Mouse (Mus musculus) layer of hippocampus, adult 8-10 months (tissue): ENCODE results near the gene Wnt8b. TPM values are rescaled to one million over a fixed set of nuclear protein-coding genes. Genes with fewer than 3 reads are reported as not detected.

Experiments used
- DNase-seq, 2 experiments: peaks; one replicate each; pipeline ENCODE4 v3.0.0; 2022; ENCODE audit warnings: low spot score in 2 of 2
- total RNA-seq, 4 experiments: library from RNA; stranded (reverse); gene quantifications; 2 replicates each; pipeline ENCODE4 v1.2.4; 2022

Gene Wnt8b
- total RNA-seq, 4 experiments from 2014 or later, result not detected

DNA sequence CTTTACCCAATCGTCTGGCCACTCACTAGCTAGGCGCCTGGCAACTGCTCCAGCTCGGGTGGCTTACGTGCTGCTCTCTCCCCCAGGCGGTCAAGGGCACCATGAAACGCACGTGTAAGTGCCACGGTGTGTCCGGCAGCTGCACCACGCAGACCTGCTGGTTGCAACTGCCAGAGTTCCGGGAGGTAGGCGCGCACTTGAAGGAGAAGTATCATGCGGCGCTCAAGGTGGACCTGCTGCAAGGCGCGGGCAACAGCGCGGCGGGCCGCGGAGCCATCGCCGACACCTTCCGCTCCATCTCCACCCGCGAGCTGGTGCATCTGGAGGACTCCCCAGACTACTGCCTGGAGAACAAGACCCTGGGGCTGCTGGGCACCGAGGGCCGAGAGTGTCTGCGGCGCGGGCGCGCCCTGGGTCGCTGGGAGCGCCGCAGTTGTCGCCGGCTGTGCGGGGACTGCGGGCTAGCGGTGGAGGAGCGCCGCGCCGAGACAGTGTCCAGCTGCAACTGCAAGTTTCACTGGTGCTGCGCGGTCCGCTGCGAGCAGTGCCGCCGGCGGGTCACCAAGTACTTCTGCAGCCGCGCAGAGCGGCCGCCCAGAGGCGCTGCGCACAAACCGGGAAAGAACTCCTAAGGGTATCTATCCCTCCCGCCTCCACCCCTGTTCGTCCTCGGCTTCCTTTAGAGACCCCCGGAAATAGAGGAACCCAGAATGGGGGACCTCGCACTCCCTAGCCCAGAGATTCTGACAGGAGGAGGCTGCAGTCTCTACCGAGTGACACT is 18.4 kb downstream of the Wnt8b start:
- peak in 1 of 2 experiments; percentile 6 for DNase-seq

- no peak for DNase-seq
These were observed 19.3 kb downstream of the Wnt8b start for GRCm38 (mm10) chr19:44512601-44513000.

DNA sequence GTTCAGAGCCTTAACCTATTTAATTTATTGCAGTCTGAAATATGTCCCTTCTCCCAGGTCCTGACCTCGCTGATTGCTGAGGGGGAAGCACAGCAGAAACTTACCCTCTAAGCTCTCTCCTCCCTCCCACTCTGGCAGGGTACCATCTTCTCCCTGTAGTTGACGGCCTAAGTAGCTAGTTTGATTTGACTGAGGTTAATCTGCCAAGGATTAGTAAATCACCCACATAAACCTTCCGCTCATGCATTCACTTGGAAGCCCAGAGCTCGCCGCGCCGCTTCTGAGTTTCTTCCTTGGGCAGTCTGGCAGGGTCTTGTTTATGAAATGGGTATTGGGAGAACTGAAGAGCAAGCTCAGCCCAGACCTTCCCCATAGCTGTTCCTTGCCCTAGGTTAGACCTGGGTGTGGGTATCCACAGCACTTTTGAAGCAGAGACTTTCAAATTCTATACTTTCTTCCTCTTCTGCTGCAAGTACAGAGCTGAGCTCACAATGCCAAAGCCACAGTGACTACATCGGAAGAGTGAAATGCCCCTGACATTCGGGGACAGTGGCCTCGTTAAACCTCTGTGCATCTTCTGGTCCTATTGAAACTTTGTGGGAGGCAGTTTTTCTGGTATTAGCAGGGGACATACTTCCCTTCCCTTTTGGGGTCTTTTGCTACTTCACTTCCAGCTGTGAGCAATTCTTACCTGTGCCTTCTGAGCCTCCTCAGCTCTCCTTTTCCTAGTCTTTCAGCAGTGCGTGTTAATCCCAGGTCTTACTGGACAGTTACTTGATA is 20.0 kb downstream of the Wnt8b start:
- DNase-seq, result no peak

- DNase-seq, result no peak
These were observed 20.7 kb downstream of the Wnt8b start for GRCm38 (mm10) chr19:44513921-44514482.

- no peak for DNase-seq
These were observed 21.5 kb downstream of the Wnt8b start for GRCm38 (mm10) chr19:44514521-44515451.

- no peak for DNase-seq
These were observed 22.5 kb downstream of the Wnt8b start for GRCm38 (mm10) chr19:44515769-44516168.

DNA sequence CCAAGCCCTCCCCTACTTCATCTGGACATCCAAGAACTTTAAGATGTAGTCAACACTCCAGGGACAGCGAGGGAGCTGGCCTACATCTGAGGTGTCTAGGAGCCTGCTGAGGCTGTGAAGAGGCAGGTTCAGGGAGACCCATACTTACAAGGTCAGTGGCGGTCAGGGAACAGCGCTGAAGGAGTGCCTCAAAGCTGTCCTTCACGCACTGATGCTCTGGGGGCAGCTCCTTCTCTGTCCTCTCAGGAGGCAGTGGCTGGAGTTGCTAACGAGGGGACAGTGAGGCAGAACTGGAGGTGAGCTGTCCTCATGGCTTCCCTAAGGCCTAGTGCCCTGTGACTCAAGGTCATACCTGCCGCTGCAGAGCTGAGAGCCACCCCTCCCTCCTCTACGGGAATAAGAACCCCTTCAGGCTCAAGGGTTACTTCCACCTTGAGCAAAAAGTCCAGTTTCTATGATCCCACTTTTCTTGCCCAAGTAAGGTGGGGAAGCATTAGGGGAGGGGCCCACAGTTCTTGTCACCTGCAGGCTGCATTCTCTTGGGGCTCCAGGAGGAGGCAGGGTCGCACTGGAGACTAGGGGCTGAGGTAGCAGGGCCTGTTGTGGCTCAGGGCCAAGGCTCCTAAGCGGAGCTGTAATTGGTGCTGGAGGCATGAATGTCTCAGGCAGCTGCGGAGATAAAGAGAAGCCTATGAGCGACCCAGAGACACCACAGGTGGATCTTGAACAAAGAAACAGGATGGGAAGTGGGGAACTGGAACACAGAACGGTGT is 24.9 kb downstream of the Wnt8b start:
- no peak for DNase-seq

DNA sequence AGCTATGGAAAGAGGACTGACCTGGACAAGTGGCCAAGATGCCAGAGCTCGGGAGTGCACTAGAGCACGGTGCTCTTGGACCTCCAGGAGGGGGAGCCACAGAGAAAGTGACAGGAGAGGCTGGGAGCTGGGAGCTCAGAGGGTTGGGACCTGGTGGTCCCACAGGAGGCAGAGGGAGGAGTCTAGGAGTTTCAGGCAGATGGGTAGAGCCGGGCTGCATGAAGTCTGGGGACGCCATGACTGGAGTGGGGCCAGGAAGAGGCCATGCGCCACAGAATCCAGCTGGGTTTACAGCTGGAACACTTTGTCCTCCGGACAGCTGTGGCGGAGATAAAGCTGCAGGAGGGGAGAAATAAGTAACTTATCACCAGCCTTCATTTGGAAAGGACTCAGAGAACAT is 25.9 kb downstream of the Wnt8b start:
- no peak for DNase-seq

GRCm38 (mm10) chr19:44525551-44526205 is 32.4 kb downstream of the Wnt8b start:
- no peak for DNase-seq

DNA sequence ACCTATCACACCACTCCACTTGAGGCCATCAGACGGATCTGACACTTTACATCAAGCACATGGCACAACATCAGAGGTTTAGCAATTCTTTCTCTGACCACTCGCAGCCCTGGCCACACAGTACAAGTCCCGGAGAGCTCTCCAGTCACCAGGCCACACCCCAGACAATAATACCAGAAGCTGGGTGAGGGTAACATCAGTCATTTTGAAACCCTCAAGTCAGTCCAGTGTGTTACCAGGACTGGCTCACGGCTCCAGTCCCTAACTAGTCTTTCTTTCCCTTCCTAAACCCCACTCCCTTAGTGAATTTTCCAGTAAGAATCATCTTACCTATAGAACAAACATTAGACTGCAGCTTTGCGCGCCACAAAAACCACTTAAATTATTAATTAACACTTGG is 36.7 kb downstream of the Wnt8b start:
- DNase-seq, result no peak

- no peak for DNase-seq
These were observed 42.1 kb downstream of the Wnt8b start for GRCm38 (mm10) chr19:44535376-44535775.

DNA sequence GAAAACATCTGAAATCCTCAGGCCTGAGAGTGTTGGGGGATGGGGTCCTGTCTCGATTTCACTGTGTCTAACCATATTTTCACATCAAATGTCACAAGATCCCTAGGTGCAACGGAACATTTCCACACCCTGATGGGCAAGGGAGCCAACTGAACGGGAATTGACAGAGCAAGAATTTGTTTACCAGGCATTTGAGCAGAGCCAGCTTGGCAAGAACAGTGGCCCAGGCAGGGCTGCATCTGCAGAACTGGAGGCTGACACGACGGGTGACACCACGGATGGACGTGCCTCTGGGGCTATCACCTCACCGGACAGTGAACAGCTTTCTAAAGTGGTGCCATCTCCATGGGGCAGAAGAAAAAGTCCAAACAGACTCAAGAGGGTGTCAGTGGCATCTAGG is 44.1 kb downstream of the Wnt8b start:
- no peak for DNase-seq

- no peak for DNase-seq
These were observed 49.5 kb downstream of the Wnt8b start for GRCm38 (mm10) chr19:44542694-44543178.

- no peak for DNase-seq
These were observed 51.1 kb downstream of the Wnt8b start for GRCm38 (mm10) chr19:44544372-44544771.

DNA sequence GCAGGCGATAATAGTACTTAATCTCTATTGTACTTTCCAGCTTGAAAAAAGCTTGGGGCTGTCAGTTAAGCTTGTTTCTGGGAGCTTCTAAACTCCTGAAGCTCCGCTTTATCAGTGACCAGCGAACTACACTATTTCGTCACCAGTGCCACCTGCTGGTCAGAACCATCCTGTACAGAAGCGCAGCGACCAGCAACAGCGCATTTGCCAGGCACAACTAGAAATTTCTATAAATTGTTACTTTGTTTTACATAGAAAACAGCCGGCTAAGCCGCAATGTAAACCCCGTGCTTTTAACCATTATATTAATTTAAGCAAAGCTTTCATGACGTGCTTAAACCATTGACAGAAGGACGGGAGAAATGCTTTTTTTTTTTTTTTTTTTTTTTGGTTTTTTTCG is 51.5 kb downstream of the Wnt8b start:
- peak in 1 of 2 experiments; percentile 73 for DNase-seq

DNA sequence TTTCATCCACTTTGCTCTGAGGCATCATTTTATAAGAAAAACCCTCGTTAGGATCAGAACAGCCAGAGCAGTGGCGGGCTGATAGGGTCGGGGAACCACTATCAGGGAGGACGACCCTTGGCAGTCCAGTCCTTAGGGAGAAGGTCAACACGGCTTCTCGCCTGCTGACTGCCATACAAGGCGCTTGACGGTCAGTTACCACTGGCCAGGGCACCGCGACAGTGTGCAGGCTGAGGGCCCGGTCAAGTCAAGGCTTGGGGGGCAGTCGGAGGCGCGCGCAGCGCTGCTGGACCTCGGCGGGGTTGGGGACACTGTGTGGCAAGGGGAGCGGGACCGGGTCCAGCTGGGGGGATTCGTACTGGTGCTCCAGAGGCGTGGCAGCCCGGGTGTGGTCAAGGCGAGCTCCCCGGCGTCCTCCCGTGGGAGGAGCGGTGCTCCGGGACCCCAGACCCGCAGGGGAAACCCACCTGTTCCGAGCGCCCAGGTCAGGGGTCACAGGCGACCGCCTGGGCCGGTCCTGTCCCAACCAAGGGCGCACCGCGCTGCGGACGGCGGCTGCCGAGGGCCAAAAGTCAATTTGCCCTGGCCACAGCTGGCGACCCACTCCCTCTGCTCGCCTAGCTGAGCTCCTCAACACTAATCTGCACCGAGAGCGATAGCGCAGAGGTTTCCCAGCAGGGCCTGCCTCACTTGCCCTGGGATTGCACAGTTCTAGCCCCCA is 52.2 kb downstream of the Wnt8b start, which contains the start of gene Sec31b:
Gene Sec31b, minus strand, starts transcription at position 544 of the 721 bp plus-strand sequence.
- no peak for DNase-seq

- DNase-seq, result no peak
These were observed 59.5 kb downstream of the Wnt8b start, which contains the start of gene Gm20538 for GRCm38 (mm10) chr19:44552731-44553130. Gene Gm20538, minus strand, starts transcription at chr19:44552831.

- no peak for DNase-seq
These were observed 60.0 kb downstream of the Wnt8b start for GRCm38 (mm10) chr19:44553286-44553685.

DNA sequence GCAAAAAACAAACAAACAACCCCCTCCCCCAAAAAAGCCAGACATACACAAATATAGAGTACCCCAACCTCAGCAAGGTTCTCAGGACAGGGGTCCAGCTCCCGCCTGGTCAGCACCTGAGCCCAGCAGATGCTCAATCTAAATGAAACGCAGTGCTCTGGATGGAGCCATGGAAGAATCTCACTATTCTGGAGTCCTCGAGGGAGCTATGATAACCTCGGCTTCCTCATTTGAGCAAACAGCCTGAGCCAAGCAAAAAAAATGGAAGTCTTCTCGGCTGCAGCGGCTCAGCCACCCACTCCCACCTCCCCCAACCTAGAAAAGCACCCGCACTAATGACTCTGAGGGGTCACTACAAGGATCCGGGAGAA is 61.2 kb downstream of the Wnt8b start:
- no peak for DNase-seq
